Mouse (Mus musculus) spleen, adult 2 months (tissue): Measurements from ENCODE around the gene Fndc5.

ENCODE experiments used
- CTCF ChIP-seq: fragments of 200-500 bp; IDR thresholded peaks from 2 replicates; pipeline ENCODE4 v1.5.1; 2011; ENCODE audit warnings: mild to moderate bottlenecking, inconsistent platforms; ENCODE audit not compliant: insufficient read depth, insufficient read length, insufficient replicate concordance; ENCODE audit errors: extremely low read depth
- POLR2A ChIP-seq: fragments of 200-500 bp; IDR thresholded peaks from 2 replicates; pipeline ENCODE4 v1.6.1; 2011; ENCODE audit warnings: low read depth, low read length, inconsistent platforms

GRCm38 (mm10) chr4:129102133-129102829 is 34.5 kb upstream of the Fndc5 start:
- TF ChIP-seq POLR2A (no peak), CTCF (no peak)
